Mouse (Mus musculus) neural tube, embryonic 10.5 days (tissue): ENCODE data around the gene Cirbp.
A peak's percentile ranks its signal among the peaks of the same experiment; 100 is the strongest.

Experiments used
- DNase-seq: peaks from one replicate; pipeline ENCODE4 v3.0.0-alpha.2; 2017; ENCODE audit warnings: low spot score; ENCODE audit errors: extremely low spot score

Cirbp gene

GRCm38 (mm10) chr10:80165392-80166128, at the start of gene Cirbp:
Gene Cirbp (plus strand): TSS chr10:80165985.
- no peak for DNase-seq

GRCm38 (mm10) chr10:80116563-80116926, 49.2 kb upstream of the Cirbp start:
- DNase-seq = peak; percentile 44

DNA sequence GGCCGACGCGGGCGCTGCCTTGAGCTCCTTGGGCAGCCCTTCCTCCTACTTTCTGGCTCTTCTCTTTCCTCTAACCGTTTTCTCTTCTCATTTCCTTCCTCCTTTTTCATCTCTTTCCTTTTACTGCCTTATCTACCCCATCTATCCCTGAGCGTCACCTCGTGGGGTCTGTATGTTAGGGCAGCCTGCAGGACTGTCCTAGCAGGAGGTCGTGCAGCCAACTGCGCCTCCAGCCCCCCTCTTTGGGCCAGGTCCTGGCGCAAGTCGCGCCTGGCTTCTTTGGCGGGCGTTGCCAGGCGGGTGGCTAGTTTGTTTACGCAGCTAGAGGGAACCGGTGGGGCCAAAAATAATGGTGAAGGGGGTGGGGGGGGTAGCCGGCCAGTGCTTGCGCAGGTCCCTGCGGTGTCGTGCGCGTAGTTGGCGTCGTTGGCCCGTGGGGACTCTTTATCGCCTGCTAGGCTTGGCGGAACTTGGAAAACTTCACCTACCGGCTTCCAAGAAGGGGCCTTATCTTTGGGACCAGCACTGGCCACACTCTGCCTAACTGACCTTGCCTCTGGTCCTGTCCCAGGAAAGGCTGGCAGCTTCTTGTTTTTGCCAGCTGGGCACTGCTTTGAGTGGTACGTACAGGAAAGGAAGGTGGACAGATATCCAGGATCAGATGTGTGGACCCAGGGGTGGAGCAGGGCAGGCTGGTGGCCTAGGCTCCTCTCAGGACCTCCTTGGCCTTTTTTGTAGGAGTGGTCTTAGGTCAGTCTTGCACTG, 48.7 kb upstream of the Cirbp start:
- DNase-seq = no peak

DNA sequence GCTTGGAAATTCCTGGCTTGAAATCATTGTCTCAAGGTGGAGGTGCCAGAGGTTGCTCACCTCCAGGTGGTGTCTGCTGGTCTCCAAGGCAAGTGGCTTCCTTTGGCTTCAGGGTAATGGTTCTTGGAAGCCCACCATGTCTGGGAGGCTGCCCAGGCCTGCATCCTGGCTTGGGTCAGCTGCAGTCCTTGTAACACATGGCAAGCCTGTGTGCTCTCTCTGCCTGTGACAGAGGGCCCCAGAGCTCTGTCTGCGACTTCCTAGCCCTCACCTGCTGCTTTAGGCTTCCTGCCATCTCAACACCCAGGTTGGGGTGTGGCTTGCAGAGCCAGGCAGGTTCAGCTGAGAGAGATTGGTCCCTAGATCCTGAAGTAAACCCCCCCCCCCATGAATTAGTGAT, 48.0 kb upstream of the Cirbp start:
- no peak for DNase-seq

- DNase-seq = no peak
Observed at GRCm38 (mm10) chr10:80118552-80118951, 47.2 kb upstream of the Cirbp start.

GRCm38 (mm10) chr10:80120146-80120545, 45.6 kb upstream of the Cirbp start:
- no peak for DNase-seq

DNA sequence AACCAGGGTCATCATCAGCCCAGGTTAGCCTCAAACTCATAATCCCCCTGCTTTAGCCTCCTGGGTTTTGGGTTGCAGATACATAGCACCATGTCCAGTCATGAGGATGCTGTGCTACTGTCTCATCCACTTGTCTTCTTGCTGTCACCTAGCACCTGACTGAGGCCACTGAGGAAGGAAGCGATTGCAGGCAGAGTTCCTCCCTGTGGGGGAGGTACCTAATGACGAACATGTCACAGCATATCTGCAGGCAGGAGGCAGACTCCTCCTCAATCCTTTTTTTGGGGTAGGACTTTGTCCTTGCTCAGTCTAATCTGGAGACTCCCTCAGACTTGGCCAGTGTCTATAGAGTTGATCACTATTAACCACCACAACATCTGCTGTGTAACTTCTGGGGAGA, 44.1 kb upstream of the Cirbp start:
- DNase-seq = no peak

DNA sequence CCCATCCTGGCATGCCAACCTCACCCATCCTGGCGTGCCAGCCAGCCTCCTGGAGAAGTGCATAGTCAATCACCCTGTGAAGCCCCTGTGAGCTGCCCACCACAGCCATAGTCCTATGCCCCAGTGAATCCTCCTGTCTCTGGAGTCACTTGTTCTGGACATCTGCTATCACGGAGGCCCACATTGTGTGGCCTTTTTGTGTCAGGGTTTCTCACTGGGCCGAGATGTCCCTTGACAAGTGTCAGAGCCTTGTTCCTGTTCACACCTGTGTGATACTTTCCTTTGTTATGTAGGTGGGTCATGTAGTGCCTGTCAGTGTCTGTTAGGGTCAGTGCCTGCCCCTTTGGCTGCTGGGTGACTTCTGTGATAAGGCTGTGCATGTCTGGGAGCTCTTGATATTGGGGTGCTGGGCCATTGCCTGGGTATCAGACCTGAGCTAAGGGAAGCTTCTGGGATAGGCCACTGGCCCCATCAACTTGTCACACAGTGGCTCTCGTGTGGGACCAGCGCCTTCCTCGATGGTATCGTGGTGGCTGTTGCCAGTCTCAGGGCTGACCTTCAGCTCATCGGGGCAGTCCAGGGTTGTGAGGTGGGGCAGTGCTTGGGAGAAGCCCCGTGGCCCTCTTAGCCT, 41.7 kb upstream of the Cirbp start:
- no peak for DNase-seq

DNA sequence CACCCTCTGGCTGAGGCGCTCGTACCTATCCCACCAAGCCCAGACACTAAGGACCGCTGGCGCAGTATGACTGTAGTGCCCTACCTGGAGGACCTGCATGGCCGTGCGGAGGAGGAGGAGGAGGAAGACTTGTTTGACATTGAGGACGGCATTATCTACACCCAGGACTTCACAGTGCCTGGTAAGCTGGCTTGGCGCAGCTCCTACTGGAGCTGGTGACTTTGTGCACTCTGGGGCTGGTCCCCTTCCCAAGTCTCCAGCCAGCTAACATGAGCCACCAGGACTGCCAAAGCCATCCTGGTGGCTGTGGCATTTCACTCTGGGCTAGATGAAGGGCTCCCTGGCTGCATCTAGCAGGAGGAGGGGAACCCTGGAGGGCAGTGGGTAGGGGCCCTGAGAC, 37.9 kb upstream of the Cirbp start:
- DNase-seq = no peak

DNA sequence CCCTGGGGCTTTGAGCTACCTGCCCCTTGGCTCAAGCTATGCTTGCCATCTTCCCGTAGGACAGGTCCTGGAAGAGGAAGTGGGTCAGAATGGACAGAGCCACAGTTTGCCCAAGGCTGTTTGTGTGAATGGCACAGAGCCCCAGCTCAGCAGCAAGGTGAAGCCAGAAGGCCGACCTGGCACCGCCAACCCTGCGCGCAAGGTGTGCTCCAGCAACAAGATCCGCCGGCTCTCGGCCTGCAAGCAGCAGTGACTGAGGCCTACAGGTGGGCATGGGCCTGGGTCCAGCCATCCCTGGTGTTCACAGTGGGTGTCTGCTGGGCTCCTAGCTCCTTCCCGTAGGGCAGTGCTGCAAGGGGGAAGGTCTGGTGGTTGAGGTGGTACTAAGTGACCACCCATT, 35.9 kb upstream of the Cirbp start:
- DNase-seq = no peak

GRCm38 (mm10) chr10:80130403-80131031, 35.3 kb upstream of the Cirbp start:
- no peak for DNase-seq

GRCm38 (mm10) chr10:80131316-80131951, 34.4 kb upstream of the Cirbp start:
- DNase-seq = peak; percentile 61

DNA sequence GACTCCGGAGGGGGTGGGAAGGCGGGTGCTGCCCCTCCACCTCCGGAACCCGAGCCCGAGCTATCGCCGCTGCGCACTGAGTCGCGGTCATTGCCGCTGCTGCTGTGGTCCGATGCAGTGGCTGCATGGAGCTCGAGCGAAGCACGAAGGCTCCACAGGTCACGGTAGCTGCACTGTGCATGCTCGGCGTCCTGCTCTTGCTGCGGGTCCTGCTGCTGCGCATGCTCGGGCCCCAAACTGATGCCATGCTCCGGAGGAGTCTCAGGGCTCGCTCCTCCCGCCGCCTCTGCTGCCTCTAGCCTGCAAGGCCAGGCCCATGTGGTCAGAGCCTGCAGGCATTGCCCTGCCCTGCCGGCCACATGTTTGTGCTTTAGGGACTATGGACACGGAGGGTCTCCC, 33.8 kb upstream of the Cirbp start:
- DNase-seq = peak; percentile 50

- DNase-seq = no peak
Observed at GRCm38 (mm10) chr10:80133226-80133849, 32.4 kb upstream of the Cirbp start.

DNA sequence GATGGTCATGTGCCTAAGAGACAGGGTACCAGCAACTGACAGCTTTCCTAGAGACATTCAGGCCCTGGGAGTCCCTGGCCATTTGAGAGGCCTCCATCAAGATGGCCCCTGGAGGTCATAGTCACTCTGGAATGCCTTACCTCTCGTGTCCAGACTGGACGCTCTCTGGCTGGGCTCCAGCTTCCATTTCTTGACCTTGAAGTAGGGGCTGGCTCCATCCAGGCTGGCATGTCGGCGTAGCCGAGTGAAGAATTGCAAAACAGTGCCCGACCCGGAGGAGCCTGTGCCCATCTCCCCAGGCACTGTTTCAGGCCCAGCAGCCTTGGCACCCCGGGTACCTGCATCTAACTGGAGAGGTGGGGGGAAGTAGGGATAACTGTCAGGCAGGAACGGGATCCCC, 31.4 kb upstream of the Cirbp start:
- DNase-seq = no peak

DNA sequence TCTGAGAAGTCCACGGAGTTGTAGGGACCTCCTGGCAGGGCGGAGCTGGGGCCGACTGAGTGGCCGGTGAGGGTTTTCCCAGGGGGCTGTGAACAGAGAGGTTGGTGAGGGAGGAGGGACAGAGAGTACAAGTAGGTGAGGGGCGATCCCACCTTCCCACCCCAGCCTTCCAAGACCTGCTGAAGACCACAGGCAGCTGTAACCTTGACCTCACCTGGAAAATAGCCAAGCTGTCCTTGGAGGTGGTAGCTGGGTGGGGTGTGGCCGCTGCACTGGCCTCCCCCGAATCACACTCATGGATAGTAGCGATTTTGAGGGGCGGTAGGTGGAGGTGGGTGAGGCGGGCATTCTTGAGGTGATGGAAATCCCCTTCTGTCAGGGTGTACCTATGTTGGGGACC, 30.6 kb upstream of the Cirbp start:
- DNase-seq = no peak

DNA sequence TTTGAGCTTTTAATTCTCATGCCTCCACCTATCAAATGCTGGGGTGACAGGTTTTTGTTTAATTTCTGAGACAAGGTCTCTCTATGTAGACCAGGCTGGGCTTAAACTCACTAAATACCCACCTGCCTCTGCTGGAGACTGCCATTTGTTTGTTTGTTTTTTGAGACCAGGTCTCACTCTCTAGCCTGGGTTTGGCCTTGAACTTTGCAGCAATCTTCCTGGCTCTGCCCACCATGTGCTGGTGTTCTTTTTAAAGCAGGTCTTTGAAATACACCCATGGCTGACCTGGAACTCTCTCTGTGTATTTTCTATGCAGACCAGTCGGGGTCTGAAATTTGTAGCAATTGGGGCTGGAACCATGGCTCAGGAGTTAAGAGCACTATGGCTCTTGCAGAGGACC, 30.1 kb upstream of the Cirbp start:
- no peak for DNase-seq

DNA sequence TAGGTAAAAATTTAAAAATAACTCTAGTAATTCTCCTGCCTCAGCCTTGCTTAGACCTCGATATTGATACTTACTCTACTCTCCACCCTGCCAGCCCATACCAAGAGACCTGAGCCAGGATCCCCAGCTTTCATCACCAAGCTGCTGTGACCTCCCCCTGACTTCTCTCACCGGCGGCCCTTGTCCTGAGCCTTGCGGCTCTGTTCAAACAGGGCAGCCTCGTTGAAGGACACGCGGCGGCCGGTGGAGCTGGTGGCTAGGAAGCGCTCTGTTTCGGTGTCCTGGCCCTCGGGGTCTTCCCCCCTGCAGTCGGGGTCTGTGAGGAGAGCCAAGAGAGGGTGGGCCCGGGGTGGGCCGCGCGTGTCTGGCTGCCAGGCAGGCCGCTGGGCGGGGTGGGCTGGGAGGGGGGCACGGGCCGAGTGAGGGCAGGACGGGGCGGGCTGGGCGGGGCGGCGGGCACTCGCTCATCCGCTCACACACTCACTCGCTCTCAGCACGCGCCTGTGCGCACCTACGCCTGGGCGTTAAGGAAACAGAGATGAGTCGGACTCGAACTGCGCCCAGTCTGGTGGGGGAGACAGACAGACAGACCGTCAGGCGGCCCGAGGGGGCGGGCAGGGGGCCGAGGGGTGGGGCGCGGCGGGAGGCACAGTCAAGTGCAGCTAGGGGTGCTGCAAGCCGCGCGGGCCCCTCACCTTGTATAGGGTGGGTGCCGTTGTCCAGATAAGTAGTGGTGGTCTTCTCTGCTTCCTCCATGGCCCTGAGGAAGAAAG, 29.4 kb upstream of the Cirbp start:
- no peak for DNase-seq

DNA sequence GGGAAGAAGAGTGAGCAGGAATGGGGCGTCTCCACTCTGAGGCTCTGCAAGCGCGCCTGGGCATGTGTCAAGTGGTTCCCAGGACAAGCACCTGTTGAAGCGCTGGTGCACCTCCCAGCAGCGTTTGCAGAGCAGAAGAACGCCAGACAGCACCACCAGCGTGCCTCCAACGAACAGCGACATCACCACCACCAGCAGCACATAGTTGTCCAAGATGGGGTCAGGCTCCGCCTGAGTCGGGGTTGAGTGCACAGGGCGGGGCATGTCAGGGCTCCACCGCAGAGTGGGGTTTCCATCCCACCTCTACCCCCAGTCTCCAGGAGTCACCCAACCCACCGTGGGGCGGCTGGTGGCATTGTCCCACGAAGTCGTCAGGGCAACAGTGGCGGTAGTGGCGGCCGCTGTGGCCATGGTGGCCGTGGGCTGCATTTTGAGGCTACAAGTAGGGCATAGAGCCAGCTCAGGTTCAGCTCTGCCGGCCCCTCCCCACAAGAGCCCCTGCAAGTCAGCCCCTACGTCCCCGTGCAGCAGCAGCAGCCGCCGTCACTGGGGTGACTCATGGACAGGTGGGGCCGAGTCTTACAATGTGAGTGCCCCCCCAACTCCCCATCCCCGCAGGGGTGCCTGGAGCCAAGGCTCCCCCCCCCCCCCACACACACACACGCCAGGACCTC, 28.7 kb upstream of the Cirbp start:
- peak; percentile 39 for DNase-seq
